Mouse (Mus musculus): ENCODE measurements around the gene Abcb4. TPM values are rescaled to one million over a fixed set of nuclear protein-coding genes. Genes with fewer than 3 reads are reported as not detected.
"Not testable (repeated sequence)": the region's sequence is repeated elsewhere in the genome, so short reads cannot be mapped to it uniquely, and the experiment has no call there.

The Abcb4 gene
- 0.58 and 0.76 TPM in 2 replicates for polyA plus RNA-seq (2016; fragmentation: Nextera tagmentation; extraction: Ambion mirVana)

- no peak within 1 kb of the TSS for H3K27ac ChIP-seq
Measured at GRCm38 (mm10) chr5:8893300-8894103, at the start of gene Abcb4. Abcb4 (plus strand) TSS chr5:8893717.

GRCm38 (mm10) chr5:8848607-8849575 is 44.6 kb upstream of the Abcb4 start:
- H3K27me3 ChIP-seq; H3K9ac ChIP-seq; H3K27ac ChIP-seq; H3K36me3 ChIP-seq; H3K4me3 ChIP-seq; ATAC-seq (ENCODE audit: insufficient number of reproducible peaks, insufficient read depth, low FRiP score, low TSS enrichment); H3K4me1 ChIP-seq; H3K4me2 ChIP-seq (replicated peaks); H3K9me3 ChIP-seq: not testable (repeated sequence)
- 71% methylated on average over 8 of the region's 9 CpGs for WGBS

More at GRCm38 (mm10) chr5:8893300-8894103, at the start of gene Abcb4:
- H3K4me3 ChIP-seq, result peak within 1 kb of the TSS; percentile 68
- H3K9me3 ChIP-seq, result no peaks in the 10 kb centered on the region
- peak within 1 kb of the TSS; percentile 96 for H3K4me2 ChIP-seq (replicated peaks)
- 1% methylated on average over 65 of the region's 65 CpGs for WGBS
- H3K36me3 ChIP-seq, result no peaks in the 10 kb centered on the region
- peak; percentile 78; the same call in 1 of the 2 replicates for ATAC-seq (ENCODE audit: insufficient number of reproducible peaks, insufficient read depth, low FRiP score, low TSS enrichment)
- H3K4me1 ChIP-seq, result peaks cover 5% of the 10 kb centered on the region; the same call in 1 of the 2 replicates
- H3K9ac ChIP-seq, result peak within 1 kb of the TSS; percentile 55
- peaks cover 31% of the 10 kb centered on the region for H3K27me3 ChIP-seq

DNA sequence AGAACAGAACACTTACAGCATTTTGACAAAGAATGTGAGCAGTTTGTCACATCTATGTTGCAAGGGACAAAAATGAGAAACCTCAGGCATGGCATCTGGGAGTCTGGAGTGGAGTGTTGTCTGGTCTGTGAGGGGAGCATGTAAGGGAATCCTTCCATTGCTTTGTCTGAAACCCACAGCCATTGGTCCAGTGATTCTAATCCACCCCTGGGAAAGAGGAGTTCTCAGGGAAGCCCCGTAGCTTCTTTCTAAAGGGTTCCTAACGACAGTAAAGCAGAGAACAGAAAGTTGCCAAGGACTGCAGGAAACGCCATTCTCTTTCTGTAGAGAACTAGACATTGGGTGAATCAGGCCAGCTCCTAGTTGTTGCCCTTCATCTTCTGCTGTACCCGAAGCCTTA is 42.7 kb upstream of the Abcb4 start:
- Histone ChIP-seq H3K27ac (no peak overlapping the region), H3K9me3 (no peaks in the 10 kb centered on the region), H3K4me2 (replicated peaks) (no peak overlapping the region), H3K36me3 (no peaks in the 10 kb centered on the region), H3K9ac (no peak overlapping the region), H3K4me1 (no peaks in the 10 kb centered on the region), H3K4me3 (no peak overlapping the region), H3K27me3 (no peaks in the 10 kb centered on the region)
- 77% methylated on average over 4 of the region's 4 CpGs for WGBS
- ATAC-seq (ENCODE audit: insufficient number of reproducible peaks, insufficient read depth, low FRiP score, low TSS enrichment), result no peak

- Histone ChIP-seq H3K4me2 (replicated peaks) (no peak overlapping the region), H3K36me3 (no peaks in the 10 kb centered on the region), H3K9me3 (no peaks in the 10 kb centered on the region), H3K4me3 (no peak overlapping the region), H3K27ac (no peak overlapping the region), H3K4me1 (no peaks in the 10 kb centered on the region), H3K9ac (no peak overlapping the region), H3K27me3 (no peaks in the 10 kb centered on the region)
- WGBS, result 76% methylated on average over 6 of the region's 6 CpGs
- no peak for ATAC-seq (ENCODE audit: insufficient number of reproducible peaks, insufficient read depth, low FRiP score, low TSS enrichment)
Measured at GRCm38 (mm10) chr5:8857201-8857600, 36.3 kb upstream of the Abcb4 start.

- Histone ChIP-seq H3K27me3 (no peaks in the 10 kb centered on the region), H3K9ac (no peak overlapping the region), H3K4me1 (no peaks in the 10 kb centered on the region), H3K27ac (no peak overlapping the region), H3K4me2 (replicated peaks) (no peak overlapping the region), H3K36me3 (no peaks in the 10 kb centered on the region), H3K9me3 (no peaks in the 10 kb centered on the region), H3K4me3 (no peak overlapping the region)
- WGBS, result 58% methylated on average over 1 of the region's 1 CpGs
- ATAC-seq (ENCODE audit: insufficient number of reproducible peaks, insufficient read depth, low FRiP score, low TSS enrichment), result no peak
Measured at GRCm38 (mm10) chr5:8861811-8862210, 31.7 kb upstream of the Abcb4 start.

DNA sequence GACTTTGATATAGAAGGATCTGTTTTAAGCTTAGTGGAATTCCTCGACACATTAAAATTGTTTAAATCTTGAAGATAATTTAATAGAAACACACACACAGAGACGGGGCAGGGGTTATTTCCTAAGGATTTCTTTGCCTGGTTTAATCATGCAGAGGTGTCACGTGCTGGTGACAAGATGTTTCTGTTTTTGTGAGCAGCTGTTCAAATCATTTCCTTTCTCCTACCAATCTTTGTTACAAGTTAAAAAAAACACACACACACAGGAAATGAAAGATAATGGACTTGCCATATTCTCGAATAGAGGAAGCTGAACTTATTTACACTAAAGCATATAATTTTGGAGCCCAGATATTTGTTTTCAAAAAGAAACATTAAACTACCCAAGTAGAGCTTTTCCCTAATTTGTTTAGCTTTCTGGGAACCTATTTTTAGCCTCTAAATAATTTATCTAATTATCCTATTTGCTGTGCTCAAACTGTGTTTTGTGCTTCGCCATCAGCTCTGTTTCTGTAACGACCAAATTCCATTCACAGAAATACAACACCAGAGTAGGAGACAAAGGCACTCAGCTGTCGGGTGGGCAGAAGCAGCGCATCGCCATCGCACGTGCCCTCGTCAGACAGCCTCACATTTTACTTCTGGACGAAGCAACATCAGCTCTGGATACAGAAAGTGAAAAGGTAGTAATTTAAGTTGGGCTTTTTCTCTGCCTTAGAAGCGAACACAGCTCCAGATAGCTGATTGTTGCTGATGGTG is 29.8 kb upstream of the Abcb4 start:
- Histone ChIP-seq H3K27me3 (no peaks in the 10 kb centered on the region), H3K4me3 (no peak overlapping the region), H3K9me3 (no peaks in the 10 kb centered on the region), H3K36me3 (no peaks in the 10 kb centered on the region), H3K9ac (no peak overlapping the region), H3K4me1 (no peaks in the 10 kb centered on the region), H3K4me2 (replicated peaks) (no peak overlapping the region), H3K27ac (no peak overlapping the region)
- 0 out of 2 replicates have a peak, but pooled peaks have one; percentile 47 for ATAC-seq (ENCODE audit: insufficient number of reproducible peaks, insufficient read depth, low FRiP score, low TSS enrichment)
- 51% methylated on average over 14 of the region's 14 CpGs for WGBS

GRCm38 (mm10) chr5:8865630-8866029 is 27.9 kb upstream of the Abcb4 start:
- H3K27ac ChIP-seq; H3K4me1 ChIP-seq; H3K4me3 ChIP-seq; H3K27me3 ChIP-seq; H3K9ac ChIP-seq; H3K36me3 ChIP-seq; ATAC-seq (ENCODE audit: insufficient number of reproducible peaks, insufficient read depth, low FRiP score, low TSS enrichment); H3K9me3 ChIP-seq; H3K4me2 ChIP-seq (replicated peaks): not testable (repeated sequence)
- WGBS, result 95% methylated on average over 11 of the region's 11 CpGs

- Histone ChIP-seq H3K4me3 (no peak overlapping the region), H3K9ac (no peak overlapping the region), H3K36me3 (no peaks in the 10 kb centered on the region), H3K27me3 (no peaks in the 10 kb centered on the region), H3K9me3 (no peaks in the 10 kb centered on the region), H3K27ac (no peak overlapping the region), H3K4me1 (no peaks in the 10 kb centered on the region), H3K4me2 (replicated peaks) (no peak overlapping the region)
- no peak for ATAC-seq (ENCODE audit: insufficient number of reproducible peaks, insufficient read depth, low FRiP score, low TSS enrichment)
- 78% methylated on average over 5 of the region's 5 CpGs for WGBS
Measured at GRCm38 (mm10) chr5:8866366-8866765, 27.2 kb upstream of the Abcb4 start.

DNA sequence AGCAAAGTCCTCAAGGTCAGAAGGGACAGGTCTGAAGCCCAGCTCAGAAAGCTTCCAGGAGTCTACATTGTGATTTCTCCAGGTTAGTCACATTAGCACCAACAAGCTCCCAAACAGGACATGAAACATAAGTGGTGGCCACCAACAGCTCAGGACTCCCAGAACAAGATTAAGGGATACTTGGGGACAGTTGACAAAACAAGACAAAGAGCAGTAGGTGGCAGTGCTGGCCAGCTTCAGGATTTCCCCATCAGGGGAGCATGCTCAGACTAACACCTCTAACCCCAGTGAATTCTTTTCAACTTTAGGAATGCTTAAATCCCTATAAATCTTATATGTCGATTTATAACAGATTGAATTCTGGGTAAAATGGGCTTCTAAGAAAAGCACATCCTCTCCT is 25.5 kb upstream of the Abcb4 start:
- no peaks in the 10 kb centered on the region for H3K27me3 ChIP-seq
- no peak overlapping the region for H3K4me3 ChIP-seq
- H3K4me1 ChIP-seq, result no peaks in the 10 kb centered on the region
- no peak overlapping the region for H3K27ac ChIP-seq
- no peaks in the 10 kb centered on the region for H3K36me3 ChIP-seq
- H3K4me2 ChIP-seq (replicated peaks), result no peak overlapping the region
- no peaks in the 10 kb centered on the region for H3K9me3 ChIP-seq
- H3K9ac ChIP-seq, result no peak overlapping the region
- 18% methylated on average over 1 of the region's 1 CpGs for WGBS
- ATAC-seq (ENCODE audit: insufficient number of reproducible peaks, insufficient read depth, low FRiP score, low TSS enrichment), result no peak

GRCm38 (mm10) chr5:8872979-8873915 is 20.3 kb upstream of the Abcb4 start:
- Histone ChIP-seq H3K9ac (no peak overlapping the region), H3K4me2 (replicated peaks) (no peak overlapping the region), H3K36me3 (no peaks in the 10 kb centered on the region), H3K9me3 (no peaks in the 10 kb centered on the region), H3K27me3 (no peaks in the 10 kb centered on the region), H3K27ac (no peak overlapping the region), H3K4me3 (no peak overlapping the region), H3K4me1 (no peaks in the 10 kb centered on the region)
- 88% methylated on average over 6 of the region's 6 CpGs for WGBS
- no peak for ATAC-seq (ENCODE audit: insufficient number of reproducible peaks, insufficient read depth, low FRiP score, low TSS enrichment)
